Mouse (Mus musculus) intestine, embryonic 16.5 days (tissue): ENCODE data around the gene Cfap44. TPM values are rescaled to one million over a fixed set of nuclear protein-coding genes. Genes with fewer than 3 reads are reported as not detected.

ENCODE experiments used
- ATAC-seq: fragments of 200-750 bp; cut with Nextera tagmentation; 2 replicates; pipeline ENCODE4 v1.8.0; 2017; ENCODE audit warnings: moderate TSS enrichment, moderate library complexity
- H3K27ac ChIP-seq: fragments of 300-500 bp; sonication (generic); 2 replicates; pipeline ENCODE4 v1.5.1; 2014; ENCODE audit warnings: mild to moderate bottlenecking, low read length
- H3K27me3 ChIP-seq: fragments of 300-500 bp; sonication (generic); replicated peaks from 2 replicates; pipeline ENCODE4 v1.6.1; 2014; ENCODE audit warnings: low read length, control low read depth, mixed read lengths; ENCODE audit not compliant: control insufficient read depth, insufficient read depth
- H3K36me3 ChIP-seq: fragments of 300-500 bp; sonication (generic); 2 replicates; pipeline ENCODE4 v1.6.1; 2014; ENCODE audit warnings: low read length, control low read depth; ENCODE audit not compliant: control insufficient read depth, insufficient read depth
- H3K4me1 ChIP-seq: fragments of 300-500 bp; sonication (generic); 2 replicates; pipeline ENCODE4 v1.6.1; 2014; ENCODE audit warnings: low read length, control low read depth, mixed read lengths; ENCODE audit not compliant: control insufficient read depth, insufficient read depth
- H3K4me2 ChIP-seq: fragments of 300-500 bp; sonication (generic); 2 replicates; pipeline ENCODE4 v1.6.1; 2014; ENCODE audit warnings: low read depth, low read length, control low read depth
- H3K4me3 ChIP-seq: fragments of 300-500 bp; sonication (generic); 2 replicates; pipeline ENCODE4 v1.5.1; 2014; ENCODE audit warnings: mild to moderate bottlenecking, low read length
- H3K9ac ChIP-seq: fragments of 300-500 bp; sonication (generic); 2 replicates; pipeline ENCODE4 v1.6.1; 2014; ENCODE audit warnings: low read depth, low read length
- H3K9me3 ChIP-seq: fragments of 300-500 bp; sonication (generic); 2 replicates; pipeline ENCODE4 v1.6.1; 2016; ENCODE audit warnings: low read length, control low read depth; ENCODE audit not compliant: control insufficient read depth
- WGBS: fragments of 180-500 bp; shearing (Covaris S2); extraction: QIAGEN DNeasy Blood & Tissue Kit; methylation state at CpG from one replicate; pipeline ENCODE4 v1.1.7; 2014; 5-methylcytosine and 5-hydroxymethylcytosine counted together
- polyA plus RNA-seq: library from polyadenylated mRNA; unstranded; fragments of >200 nt; fragmentation: Nextera tagmentation; extraction: Ambion mirVana; gene quantifications from 2 replicates; pipeline ENCODE4 v1.2.1, GENCODE M21; 2015

Gene Cfap44
- polyA plus RNA-seq, 1 experiment from 2014 or later = 0.10 TPM

DNA sequence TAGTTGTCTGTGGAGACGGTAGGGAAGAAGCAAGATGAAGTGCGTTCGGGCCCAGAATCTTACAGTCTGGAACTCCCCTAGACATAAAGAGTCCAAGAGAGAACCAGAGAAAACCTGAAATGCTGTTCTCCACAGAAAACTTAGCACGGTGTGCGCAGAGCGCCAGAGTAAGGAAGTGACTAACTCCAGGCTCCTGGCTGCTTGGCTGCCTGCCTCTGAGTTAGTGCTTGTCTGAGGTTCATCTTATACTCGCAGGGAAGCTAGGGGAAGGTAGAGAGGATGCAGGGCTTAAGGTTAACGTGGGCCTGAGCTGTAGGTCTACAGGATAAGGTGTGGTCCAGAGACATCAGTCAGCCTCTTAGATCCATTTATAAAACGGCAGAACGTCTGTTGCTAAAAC, 107.2 kb downstream of the Cfap44 start:
- Histone ChIP-seq H3K4me2 (no peak overlapping the region), H3K4me3 (no peak overlapping the region), H3K9ac (no peak overlapping the region), H3K9me3 (no peaks in the 10 kb centered on the region), H3K36me3 (peaks cover 12% of the 10 kb centered on the region), H3K4me1 (0 out of 2 replicates have a peak, but pooled peaks cover 3% of the 10 kb centered on the region), H3K27me3 (no peaks in the 10 kb centered on the region), H3K27ac (no peak overlapping the region)
- WGBS = 90% methylated on average over 10 of the region's 10 CpGs
- ATAC-seq = no peak

DNA sequence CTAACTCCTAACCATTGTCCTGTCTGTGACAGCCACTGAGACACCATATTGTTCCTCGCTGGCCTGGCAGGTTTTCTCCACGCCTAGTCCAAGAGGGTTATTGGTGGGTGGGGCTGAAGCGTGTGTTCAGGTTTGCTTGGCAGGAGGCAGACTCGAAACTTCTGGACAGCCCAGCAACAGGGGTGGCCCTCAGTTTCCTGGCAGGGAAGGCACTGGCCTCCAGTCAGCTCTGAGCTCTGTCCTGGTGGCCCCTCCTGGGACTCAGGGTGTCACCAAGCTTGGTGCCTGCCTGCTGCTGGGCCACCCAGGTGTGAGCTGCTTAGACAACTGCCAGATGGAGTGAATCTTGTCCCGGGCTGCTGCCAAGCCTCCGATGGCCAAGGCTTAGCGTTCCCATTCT, 107.7 kb downstream of the Cfap44 start:
- WGBS = 66% methylated on average over 7 of the region's 7 CpGs
- H3K4me1 ChIP-seq = 0 out of 2 replicates have a peak, but pooled peaks cover 3% of the 10 kb centered on the region
- H3K4me3 ChIP-seq = no peak overlapping the region
- no peak overlapping the region for H3K4me2 ChIP-seq
- no peak overlapping the region for H3K27ac ChIP-seq
- no peaks in the 10 kb centered on the region for H3K27me3 ChIP-seq
- no peak overlapping the region for H3K9ac ChIP-seq
- H3K36me3 ChIP-seq = peaks cover 12% of the 10 kb centered on the region
- ATAC-seq = peak; percentile 31; the same call in 1 of the 2 replicates
- H3K9me3 ChIP-seq = no peaks in the 10 kb centered on the region

DNA sequence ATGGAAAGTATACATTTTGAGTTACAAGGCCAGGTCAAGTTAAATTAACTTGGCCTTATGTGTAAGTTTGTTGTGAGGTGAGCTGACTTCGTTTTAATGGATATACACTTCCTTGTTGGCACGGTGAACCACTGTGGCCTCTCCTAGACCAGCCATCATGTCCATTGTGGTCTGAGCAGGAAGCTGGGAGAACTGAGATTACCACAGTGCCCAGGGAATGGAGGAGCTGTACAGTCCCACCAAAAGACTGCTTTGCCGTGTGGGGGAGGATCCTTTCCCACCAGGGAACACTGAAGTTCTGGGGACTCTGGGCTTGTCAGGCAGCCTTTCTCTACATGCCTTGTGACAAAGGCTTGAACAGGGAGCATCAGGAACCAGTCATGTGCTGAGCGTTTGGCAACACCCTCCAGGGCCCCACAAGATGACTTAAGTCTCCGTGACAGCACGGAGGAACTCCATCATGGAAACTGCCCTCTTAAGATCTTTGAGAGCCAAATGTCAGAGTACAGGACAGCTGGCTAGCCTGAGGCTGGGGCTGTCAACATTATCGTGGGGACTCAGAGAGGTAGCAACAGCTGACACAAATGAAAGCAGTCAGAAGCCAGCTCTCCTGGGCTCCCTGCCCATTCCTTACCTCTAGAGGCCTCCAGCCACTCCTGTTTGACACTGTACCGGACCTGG, 108.4 kb downstream of the Cfap44 start:
- WGBS = 70% methylated on average over 8 of the region's 8 CpGs
- Histone ChIP-seq H3K27ac (no peak overlapping the region), H3K9me3 (no peaks in the 10 kb centered on the region), H3K4me3 (no peak overlapping the region), H3K36me3 (peaks cover 11% of the 10 kb centered on the region), H3K9ac (no peak overlapping the region), H3K27me3 (no peaks in the 10 kb centered on the region), H3K4me2 (no peak overlapping the region), H3K4me1 (0 out of 2 replicates have a peak, but pooled peaks cover 3% of the 10 kb centered on the region)
- no peak for ATAC-seq

DNA sequence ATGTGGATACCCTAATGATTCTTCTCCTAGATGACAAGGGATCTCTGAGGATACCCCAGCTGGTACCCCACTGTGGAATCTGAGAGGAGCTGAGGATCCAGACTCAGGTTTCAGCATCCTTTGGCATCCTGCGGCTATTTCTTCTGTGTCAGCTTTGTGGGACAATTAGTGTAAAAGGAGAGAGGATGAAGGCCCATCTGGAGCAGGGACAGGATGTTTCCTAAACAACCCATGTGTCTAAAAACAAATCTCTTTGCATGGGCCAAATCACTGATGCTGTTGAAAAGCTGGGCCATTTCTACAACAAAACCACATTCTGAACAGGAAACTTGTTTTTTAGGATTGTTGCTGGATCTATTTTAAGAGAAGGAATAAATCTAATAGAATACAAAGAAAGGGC, 110.6 kb downstream of the Cfap44 start:
- WGBS = 90% methylated on average over 1 of the region's 1 CpGs
- Histone ChIP-seq H3K9ac (no peak overlapping the region), H3K27ac (no peak overlapping the region), H3K4me3 (no peak overlapping the region), H3K36me3 (0 out of 2 replicates have a peak, but pooled peaks cover 7% of the 10 kb centered on the region), H3K4me1 (0 out of 2 replicates have a peak, but pooled peaks cover 6% of the 10 kb centered on the region), H3K9me3 (no peaks in the 10 kb centered on the region), H3K27me3 (no peaks in the 10 kb centered on the region), H3K4me2 (no peak overlapping the region)
- no peak for ATAC-seq

DNA sequence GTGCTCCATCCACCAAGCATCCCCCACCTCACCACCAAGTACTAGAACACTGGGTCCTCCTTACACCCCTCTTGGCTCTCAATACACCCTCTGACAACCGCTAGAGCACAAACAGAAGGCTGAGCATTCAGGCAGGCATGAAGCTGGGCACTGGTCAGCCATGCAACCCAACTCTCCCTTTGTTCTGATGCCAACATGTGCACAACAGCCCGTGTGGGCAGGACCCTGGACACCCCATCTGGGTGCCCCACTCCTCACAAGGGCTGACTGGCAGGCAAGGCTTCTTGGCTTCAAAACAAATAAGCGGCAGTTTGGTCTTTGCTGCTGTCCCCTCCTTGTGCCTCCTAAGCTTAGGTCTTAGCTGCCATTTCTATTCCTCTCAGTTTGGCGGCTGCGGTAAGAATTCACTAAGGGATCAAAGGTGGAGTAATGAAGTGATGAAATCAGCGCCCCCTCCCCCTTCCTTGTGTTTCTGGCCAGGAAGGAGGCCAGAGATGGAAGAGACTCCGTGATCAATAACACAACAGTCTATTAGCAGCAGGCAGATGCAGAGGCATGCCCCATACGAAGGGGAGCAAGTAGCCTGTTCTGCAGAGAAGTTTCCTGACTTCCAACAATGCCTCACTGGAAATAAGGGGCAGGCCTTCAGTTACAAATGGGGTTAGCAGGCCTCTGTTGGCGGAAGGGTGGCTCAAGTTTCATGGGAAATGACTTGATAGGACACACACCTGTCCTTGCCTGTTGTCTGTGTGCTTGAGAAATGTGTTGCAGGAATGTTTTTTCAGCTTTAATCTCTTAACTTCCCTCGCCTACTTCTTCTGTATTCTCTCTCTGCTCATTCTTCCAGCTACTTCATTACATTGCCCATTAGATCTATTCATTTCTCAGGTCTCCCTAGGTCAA, 112.7 kb downstream of the Cfap44 start:
- H3K4me1 ChIP-seq = 0 out of 2 replicates have a peak, but pooled peaks cover 6% of the 10 kb centered on the region
- H3K4me2 ChIP-seq = no peak overlapping the region
- no peaks in the 10 kb centered on the region for H3K9me3 ChIP-seq
- no peaks in the 10 kb centered on the region for H3K27me3 ChIP-seq
- 0 out of 2 replicates have a peak, but pooled peaks cover 3% of the 10 kb centered on the region for H3K36me3 ChIP-seq
- no peak overlapping the region for H3K4me3 ChIP-seq
- no peak overlapping the region for H3K27ac ChIP-seq
- ATAC-seq = no peak
- no peak overlapping the region for H3K9ac ChIP-seq
- 76% methylated on average over 10 of the region's 10 CpGs for WGBS

DNA sequence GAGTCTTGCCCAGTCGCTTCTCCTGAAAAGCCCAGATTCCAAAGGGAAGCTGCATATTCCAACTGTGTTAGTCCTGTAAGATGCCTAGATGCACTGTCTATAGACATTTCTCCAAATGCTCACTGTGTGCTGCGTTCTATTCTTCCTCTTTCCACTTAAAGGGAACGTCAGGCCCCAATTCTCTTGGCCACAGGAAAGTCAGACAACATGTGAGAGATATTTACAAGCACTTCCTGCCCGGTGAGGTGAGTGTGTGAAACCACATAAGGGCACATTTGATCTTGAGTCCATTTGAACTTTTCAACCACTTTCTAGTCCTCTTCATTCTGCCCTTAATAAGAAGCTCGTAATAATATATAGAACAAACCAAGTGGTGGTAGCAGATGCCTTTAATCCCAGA, 113.4 kb downstream of the Cfap44 start:
- no peak overlapping the region for H3K4me3 ChIP-seq
- H3K27me3 ChIP-seq = no peaks in the 10 kb centered on the region
- WGBS = 79% methylated on average over 5 of the region's 5 CpGs
- no peaks in the 10 kb centered on the region for H3K9me3 ChIP-seq
- H3K9ac ChIP-seq = no peak overlapping the region
- H3K36me3 ChIP-seq = 0 out of 2 replicates have a peak, but pooled peaks cover 3% of the 10 kb centered on the region
- H3K4me1 ChIP-seq = 0 out of 2 replicates have a peak, but pooled peaks cover 6% of the 10 kb centered on the region
- no peak overlapping the region for H3K4me2 ChIP-seq
- ATAC-seq = no peak
- no peak overlapping the region for H3K27ac ChIP-seq

DNA sequence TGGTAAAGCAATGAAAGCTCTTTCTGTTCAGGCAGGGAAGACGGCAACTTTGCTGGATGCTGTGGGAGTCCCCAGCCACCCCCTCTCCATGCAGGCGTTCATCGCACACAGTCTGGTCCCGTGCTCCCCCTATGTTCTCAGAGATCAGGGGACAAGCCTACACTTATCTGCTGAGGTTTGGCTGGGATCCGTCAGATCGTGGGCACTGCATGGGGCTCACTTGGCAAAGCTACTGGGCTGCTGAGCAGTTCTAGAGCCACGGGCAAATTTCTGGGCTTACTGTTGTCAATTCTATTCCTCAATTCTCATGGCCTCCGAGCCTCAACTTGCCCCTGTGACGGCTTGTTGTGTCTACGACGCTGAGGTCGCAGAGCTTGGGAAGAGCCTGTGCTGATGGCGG, 114.2 kb downstream of the Cfap44 start:
- H3K4me3 ChIP-seq = no peak overlapping the region
- 93% methylated on average over 13 of the region's 13 CpGs for WGBS

DNA sequence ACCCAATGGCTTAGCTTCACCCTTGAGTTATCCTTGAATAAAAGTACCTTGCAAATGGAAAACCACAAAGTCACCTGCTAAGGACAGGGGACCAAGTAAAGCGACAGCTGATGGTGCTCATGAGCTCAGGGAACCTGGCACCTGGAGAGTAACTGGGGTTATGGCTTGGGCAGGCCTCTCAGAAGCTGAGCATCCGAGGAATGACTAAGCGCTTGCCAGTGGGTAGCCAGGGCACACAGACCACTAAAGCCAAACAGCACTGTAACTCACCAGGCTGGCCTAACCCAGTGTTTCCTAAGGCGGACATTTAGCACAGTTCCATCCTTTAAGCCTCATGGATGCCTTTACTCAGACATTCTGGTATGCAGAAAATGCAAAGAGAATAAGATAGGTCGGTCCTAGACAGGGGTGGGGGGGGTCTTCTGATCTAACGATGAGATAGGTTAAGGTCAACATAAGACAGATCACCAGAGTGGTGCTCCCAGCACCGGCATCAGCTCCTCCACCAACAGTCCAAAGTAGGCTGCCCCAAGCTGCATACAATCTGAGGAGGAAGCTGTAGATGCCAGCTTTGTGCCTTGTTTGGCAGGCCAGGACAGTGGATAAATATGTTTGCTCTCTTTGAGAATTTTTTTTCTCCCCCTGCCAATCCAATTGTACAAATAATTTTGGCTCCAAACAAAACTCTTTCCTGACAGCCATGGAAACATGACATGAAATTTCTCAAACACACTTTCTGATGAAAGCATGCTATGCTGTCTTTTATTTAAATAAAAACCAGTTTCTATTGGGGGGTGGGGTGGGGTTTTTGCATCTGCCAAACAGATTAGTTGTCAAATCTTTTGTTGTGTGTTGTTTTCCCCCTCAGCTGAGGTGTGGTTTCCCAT, 115.1 kb downstream of the Cfap44 start:
- Histone ChIP-seq H3K36me3 (0 out of 2 replicates have a peak, but pooled peaks cover 3% of the 10 kb centered on the region), H3K27ac (no peak overlapping the region), H3K27me3 (no peaks in the 10 kb centered on the region), H3K4me2 (no peak overlapping the region), H3K9me3 (no peaks in the 10 kb centered on the region), H3K4me1 (0 out of 2 replicates have a peak, but pooled peaks cover 3% of the 10 kb centered on the region), H3K9ac (no peak overlapping the region), H3K4me3 (no peak overlapping the region)
- WGBS = 64% methylated on average over 7 of the region's 7 CpGs
- ATAC-seq = no peak

More for the DNA sequence above, 114.2 kb downstream of the Cfap44 start:
- H3K27me3 ChIP-seq = no peaks in the 10 kb centered on the region
- H3K27ac ChIP-seq = no peak overlapping the region
- 0 out of 2 replicates have a peak, but pooled peaks cover 3% of the 10 kb centered on the region for H3K4me1 ChIP-seq
- no peak for ATAC-seq
- no peak overlapping the region for H3K4me2 ChIP-seq
- H3K9me3 ChIP-seq = no peaks in the 10 kb centered on the region
- no peak overlapping the region for H3K9ac ChIP-seq
- 0 out of 2 replicates have a peak, but pooled peaks cover 3% of the 10 kb centered on the region for H3K36me3 ChIP-seq
